Mouse (Mus musculus) CH12F3 (cell line): Measurements from ENCODE around the gene Rbms3.

Experiments
- in situ Hi-C: fragments of 300-500 bp; cut with MboI; formaldehyde crosslinking; loops from 2 replicates; pipeline ENCODE4 v1.14.3; 2020; ENCODE audit warnings: low sequenced_read_pairs

Gene Rbms3

DNA sequence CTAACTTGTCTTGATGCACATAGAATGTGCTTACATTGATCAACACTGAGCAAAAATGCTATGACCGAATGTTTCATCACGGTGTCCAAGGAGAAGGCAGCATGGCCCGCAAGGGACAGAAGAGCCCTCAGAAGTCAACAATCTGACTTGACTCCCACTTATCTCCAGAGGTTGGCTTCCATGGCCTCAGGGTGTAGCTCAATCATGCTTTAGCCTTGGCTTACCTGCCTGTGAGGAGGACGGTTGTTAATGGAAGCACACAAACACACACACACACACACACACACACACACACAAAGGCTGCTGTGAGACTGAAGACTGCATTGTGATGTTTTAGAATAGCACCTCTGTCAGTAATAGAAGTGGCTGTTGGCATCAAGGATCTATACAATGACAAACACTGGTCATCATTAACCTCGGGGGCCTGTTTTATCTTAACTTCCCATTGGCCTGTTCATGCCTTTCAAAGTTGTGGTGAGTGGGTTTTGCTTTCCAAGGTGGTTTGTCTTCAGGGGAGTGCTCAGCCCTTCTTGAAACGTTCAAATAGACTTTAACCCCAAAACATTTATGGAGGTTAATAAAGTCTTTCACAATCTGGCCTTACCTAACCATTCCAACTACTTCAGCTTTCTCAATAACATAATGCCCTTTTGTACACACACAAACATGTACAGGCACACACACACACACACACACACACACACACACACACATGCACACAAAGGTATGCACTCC, 771.7 kb downstream of the Rbms3 start:
- in situ Hi-C loops, result no loop called here

DNA sequence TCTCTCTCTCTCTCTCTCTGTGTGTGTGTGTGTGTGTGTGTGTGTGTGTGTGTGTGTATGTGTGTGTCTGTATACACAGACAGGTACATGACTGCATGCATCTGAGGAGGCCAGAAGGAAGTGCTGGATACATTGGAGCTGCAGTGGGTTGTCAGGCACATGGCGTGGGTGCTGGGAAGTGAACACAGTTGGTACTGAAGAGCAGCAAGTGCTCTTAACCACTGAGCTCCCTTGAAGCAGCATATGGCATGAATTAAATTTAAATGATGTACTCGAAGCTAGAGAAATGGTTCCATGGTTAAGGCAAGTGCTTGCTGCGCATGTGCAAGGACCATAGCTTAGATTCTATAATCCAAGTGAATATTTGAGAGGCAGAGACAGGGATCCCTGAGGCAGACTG, 772.6 kb downstream of the Rbms3 start:
- in situ Hi-C loops, result no loop called here

DNA sequence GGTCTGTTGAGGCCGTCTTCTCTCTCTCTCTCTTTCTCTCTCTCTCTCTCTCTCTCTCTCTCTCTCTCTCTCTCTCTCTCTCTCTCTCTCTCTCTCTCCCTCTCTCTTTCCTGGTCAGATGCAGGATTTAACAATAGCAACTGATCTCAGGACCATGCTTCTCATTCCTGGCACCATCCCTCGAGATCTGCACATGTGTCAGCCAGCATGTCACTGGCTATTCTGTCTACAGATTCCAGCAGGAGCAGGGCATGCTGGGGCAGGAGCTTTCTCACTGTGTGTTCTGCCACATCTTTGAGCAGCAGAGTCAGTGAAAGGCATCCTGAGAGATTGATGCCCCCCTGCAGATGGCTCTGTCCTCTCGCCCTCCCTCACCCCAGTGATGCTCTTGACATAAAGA, 774.0 kb downstream of the Rbms3 start:
- in situ Hi-C loops, result no loop called here

DNA sequence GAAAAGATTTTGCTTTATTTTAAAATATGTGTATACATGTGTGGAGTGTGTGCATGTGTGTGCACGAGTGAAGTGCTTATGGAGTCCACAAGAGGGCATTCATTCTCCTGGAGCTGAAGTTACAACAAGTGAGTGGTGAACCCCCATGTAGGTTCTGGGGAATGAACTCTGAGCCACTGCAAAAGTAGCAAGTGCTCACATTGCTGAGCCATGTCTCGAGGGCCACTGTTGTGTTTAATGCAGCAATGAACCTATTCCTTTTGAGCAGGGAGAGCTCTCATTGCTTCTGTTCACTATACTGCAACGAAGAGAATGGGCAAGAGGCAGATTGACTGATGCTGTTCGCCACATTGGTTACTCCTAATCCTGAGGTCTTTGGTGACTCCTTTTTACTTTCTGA, 780.8 kb downstream of the Rbms3 start:
- in situ Hi-C loops, result no loop called here

DNA sequence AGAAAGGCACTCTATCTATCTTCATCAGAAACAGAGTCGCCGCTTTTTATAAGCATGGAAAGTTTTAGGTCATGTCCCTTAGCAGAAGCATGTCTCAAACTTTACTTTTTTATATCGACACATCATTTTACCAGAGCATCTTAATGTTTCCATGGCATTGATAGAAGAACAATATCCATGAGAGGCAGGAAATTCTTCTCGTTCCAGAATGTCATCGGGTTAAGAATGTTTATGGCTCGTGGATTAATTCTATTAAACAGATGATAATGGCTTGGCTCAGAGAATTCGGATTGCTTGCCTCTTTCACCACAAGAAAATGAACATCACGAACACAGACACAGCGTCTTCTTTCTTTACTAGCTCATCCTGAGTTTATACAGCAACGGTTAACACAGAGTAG, 781.5 kb downstream of the Rbms3 start:
- in situ Hi-C loops, result no loop called here

DNA sequence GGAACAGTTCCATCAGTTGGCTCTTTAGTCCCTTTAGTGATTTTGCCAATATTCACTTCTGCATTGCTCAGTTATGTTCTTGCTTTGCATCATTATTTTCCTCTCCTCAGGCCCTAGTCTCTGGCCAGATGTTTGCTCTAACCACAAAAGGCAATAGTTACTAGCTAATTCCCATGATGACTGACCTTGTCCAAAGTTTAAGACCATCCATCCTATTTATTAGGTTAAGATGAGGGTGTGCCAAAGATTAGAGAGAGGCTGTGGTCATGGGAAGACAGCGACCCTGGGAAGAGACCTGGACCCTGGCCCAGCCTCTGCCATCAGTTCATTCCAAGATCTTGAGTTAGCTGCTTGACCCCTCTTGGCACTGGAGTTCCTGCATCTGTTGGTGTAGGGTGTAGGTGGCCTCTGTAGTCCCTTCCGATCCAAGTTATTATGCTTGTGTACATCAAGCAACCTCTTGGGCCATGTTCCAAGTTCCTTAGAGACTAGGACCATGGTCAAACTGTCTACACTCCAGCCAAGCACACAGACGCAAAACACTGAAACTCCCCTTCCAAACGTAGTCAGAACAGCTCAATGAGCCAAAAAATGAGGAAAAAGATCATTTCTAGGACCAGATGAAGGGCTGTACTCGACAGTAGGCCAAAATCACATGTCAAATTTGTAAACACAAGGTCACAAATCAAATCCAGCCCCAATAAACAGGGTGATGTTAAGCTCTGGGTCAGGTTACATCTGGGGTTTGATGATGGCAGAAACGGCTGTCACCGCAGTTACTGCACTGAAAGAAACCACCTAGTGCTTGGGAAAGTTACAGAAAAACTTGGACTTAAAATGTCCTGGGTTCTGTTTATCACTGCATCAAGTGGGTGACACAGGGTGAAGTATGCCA, 782.2 kb downstream of the Rbms3 start:
- in situ Hi-C loops, result no loop called here

DNA sequence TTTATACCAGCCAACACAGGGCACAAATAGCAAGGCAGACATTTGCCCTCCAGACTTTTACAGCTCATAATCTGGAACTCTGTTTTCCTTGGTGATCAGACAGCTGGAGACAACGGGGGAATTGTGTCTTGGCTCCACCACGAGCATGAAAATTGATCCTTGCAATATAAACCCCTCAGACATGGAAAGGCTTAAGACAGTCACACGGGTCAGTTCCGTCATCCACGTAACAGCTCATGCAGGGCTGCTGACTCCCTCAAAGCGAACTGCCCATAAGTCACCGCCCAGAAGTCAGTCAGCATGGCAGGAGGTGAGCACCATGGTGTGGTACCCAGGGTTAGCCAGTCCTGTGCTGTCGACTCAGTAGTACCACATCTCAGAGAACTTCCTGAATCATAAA, 794.8 kb downstream of the Rbms3 start:
- in situ Hi-C loops, result no loop called here

DNA sequence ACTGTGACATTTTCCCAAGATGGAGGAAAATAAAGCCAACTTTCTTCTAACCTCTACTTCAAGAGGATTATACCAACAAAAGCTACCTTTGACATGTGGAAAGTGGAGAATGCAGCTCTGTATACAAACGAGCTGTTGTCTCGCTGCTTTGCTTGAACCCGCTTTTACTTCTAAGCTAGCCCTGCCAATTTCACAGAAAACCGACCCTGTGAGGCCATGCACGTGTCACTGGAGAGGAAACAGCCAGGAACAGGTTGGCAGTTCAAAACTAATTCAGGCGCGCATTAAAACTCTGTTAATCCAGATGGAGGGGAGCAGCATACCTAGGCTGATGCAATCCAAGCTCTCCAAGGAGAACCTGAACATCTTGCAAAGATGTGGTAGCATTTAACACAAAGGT, 796.0 kb downstream of the Rbms3 start:
- in situ Hi-C loops, result no loop called here

DNA sequence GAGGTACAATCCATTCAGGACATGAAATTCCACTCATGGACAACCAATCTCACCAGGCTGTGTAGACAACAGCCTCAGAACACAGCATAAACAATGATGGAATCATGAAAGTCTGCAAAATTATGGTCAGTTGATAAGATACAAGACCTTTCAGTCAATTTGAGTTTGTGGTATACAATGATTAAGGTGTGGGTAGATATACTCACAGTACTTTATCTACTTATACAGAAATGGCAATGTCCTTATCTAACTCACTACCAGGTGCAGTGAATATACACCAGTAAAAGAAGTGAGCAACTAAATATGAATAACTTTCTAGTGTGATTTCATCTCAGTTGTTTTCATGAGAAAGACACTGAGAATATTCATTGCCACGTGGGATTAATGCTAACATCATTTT, 796.9 kb downstream of the Rbms3 start:
- in situ Hi-C loops, result no loop called here

DNA sequence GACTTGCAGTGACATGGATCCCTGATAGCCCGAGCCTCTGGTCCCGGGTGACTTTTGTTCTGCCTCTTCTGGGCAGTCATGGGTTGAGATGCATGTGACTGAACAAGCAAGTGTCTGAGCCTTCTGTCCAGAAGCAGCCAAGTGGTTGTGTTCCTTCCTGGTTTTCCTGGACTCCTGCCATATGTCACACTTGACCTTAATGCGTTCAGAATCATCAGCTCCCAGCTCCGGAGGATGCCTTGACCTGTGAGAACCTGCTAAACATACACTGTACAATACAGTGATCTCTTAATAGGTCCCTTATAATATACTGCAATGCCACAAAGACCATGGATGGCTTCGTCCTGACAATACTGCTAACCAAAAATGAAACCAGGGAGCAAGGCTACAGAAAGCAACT, 798.3 kb downstream of the Rbms3 start:
- in situ Hi-C loops, result no loop called here

DNA sequence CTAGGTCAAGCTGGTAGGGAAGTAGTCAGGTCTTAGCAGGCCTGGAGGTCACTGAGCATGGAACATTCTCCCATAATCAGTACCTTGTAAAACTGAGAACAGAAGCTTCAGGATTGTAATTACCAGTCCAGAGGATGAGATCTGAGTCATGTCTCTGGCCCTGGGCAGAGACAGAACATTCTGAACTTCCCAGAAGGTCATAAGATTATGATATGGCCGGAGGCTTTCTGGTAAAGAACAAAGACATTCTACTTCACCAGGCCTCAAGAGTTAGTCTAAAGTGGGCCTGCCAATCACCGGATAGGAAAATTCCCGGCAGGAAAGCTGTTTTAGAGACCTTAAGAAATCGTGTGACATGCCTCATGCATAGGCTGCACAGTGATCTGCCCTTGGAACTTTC, 799.8 kb downstream of the Rbms3 start:
- in situ Hi-C loops, result no loop called here

DNA sequence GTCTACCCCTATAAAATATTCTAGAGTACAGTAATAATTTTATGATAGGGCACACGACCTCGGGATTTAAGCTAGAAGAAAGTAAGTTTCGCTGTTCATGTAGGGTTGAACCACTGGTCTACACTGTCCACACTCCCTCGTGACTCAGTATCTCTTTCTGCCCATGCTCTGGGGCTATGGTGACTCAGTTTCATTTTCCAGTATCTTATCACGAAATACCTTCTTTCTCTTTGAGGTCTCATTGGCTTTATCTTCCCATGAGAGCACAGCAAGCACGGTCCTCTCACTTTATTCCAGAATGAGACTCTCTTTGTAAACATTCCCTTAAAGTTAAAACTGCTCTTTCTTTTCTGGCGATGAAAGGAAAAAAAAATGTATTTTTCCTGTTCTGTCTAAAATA, 808.1 kb downstream of the Rbms3 start:
- in situ Hi-C loops, result no loop called here

DNA sequence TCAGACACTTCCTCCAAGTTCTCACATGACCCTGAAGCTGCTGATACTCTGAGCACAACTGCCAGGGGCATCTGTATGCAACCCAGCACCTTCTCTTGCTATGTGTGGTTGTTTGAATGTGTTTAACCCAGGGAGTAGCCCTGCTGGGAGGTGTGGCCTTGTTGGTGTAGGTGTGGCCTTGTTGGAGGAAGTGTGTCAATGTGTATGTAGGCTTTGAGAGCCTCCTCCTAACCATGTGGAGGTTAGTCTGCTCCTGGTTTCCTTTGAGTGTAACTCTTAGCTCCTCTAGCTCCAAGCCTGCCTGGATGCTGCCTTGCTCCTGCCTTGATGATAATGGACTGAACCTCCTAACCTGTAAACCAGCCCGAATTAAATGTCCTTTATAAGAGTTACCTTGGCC, 812.5 kb downstream of the Rbms3 start:
- in situ Hi-C loops, result no loop called here

DNA sequence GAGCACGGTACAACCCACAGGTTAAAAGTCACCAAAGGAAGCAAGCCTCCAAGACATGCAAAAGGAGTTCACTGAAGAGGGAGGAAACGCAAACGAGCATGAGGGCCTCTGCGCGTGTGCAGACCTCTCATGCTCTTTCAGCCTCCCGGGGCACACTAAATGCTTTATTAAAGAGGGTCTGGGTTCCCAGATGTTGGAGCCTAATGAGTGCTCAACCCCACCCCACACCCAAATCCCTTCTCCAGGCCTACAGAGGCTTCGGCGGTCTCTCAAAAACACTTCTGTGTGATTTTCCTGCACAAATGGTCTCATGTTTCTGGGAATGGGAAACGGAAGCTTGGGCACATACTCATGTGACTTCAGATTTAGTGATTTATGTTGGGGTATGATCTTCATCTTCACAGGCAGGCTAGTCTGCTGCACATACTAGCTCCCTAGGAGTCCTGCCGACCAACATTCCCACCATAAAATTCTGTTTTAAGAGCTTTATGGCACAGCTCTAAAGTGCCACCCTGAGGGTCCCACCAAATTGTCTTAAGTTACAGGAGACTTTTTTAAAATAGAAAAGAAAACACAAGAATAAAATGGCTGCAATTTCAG, 815.1 kb downstream of the Rbms3 start:
- in situ Hi-C loops, result no loop called here

DNA sequence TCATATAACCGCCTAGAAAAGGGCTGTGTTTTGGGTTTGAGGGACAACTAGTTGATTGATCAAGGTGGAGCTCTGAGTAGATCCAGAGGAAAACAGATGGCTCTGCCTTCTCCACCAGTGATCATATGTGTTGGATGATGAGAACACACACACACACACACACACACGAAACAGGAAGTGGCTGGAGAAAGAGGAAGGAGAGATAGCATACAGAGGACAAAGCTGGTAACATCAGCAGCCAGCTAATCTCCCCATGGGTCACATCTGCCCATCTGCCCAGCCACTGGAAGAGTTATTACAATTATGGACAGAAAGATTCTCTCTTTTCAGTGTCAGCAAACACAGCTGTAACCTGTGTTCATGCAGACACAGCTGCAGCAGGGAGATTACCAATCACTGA, 816.3 kb downstream of the Rbms3 start:
- in situ Hi-C loops, result no loop called here

DNA sequence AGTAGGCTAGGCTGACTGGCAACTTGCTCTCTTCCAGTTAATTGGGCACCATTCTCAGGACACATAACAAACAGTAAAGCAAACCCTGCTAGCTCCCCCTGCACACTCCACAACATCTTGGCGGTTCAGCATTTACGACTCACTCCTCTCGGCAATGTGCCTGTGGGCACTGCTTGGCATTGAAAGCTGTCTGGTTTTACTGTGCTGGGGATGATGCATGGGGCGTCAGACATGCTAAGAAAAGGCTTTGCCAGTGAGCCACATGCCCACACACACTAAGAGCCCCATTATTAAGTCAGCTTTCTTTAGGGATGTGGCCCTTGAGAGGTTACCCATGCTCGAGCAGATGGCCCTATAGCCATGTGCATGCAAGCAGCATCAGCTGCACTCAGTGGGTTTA, 820.5 kb downstream of the Rbms3 start:
- in situ Hi-C loops, result no loop called here

DNA sequence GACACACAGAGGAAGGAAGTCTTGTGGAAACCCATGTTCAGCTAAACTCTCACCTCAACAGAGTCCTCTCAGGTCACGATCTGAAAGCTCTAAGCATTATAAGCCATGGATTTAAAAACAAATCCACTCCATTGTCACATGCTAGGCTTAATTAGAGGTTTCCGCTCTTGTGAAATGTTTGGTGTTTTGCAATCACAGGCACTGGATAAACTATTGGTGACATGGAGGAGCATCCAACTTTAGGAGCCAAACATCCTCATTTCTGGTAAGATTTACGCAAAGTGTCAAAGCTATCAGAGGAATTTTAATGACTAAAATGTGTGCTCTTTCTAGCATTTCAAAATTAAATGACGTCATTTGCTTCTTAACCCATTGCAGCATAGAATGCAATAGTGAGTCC, 821.3 kb downstream of the Rbms3 start:
- in situ Hi-C loops, result no loop called here

DNA sequence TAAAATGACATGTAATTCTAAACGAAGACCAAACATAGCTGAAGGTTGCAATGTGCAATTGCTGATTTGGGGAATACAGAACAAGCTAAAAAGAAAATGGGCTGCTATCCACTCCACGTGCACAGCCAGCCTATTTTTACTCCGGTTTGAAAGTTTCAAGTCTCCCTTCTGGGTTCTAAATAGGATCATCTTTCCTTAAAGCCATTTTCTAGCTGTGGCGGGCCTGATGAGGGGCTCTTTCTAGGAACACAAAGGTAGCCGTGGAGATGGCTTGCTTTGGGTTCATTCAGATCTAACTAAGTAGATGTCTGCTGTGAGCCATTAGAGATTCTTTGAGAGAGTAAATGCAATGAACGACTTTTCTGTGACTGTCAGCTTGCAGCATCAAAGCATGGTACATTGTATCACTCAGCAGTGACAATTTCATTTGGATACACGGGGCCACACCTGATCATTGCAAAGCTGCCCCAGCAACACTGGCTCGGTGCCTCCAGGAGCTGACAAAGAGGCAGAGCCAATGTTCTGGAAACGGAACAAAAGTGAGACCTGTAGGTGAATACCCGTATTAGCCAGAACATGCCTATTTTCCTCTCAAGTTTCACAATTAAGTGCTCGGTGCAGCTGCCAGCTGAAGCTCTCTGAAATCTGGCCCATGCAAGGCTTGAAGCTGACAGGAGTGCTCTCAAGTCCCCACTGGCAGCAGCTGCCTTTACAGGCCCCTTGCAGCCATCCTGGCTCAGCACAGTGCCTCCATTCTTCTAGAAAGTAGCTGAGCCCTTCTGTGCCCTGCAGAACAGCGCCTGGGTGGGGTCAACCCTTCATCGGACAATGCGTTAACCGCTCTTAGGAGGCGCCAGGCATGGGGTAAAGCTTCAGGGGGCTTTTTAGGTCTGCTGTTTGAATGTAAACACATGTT, 822.3 kb downstream of the Rbms3 start:
- in situ Hi-C loops, result no loop called here

DNA sequence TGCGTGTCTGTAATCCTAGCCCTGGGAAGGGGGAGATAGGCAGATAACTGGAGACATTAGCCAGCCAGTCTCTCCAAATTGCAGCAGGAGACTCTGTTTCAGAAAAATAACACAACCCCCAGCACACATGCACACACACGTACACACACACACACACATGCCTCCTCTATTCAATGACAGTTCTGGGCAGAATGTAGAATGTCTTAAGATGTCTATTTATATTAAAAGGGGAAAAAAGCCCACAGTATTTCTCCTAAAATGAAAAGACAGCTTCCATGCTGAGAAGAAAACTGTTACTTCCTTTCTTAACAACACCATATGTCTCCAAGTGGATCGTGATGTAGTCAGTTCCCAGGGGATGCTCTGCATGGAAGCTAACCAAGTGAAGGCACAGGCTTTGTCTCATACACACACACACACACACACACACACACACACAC, 826.4 kb downstream of the Rbms3 start:
- in situ Hi-C loops, result no loop called here

DNA sequence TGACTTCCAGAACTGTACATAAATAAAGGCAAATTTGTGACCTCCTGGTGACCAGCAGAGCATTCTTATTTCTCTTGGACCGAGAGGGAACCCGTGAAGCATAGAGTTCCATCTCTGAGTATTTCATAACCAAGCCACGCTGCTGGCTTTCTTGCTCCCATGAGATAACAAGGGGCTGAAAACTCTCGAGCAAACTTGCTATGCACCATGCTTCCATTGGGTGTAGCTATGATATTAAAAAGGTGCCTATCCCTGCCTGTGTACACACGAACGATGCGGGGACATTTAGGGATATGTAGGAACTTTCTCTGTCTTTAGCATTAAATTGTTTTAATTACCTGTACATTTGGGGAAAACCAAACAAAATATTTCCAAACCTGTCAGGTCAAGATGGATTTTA, 827.1 kb downstream of the Rbms3 start:
- in situ Hi-C loops, result no loop called here
